Mouse (Mus musculus) G1E (cell line): ENCODE measurements at regions not wholly inside any gene's neighbourhood (a gene's known extent, or its start where the extent isn't known, plus 50 kb on each side); places are given as distances from the start of the nearest gene placed in this dataset.

Experiments
- CTCF ChIP-seq: IDR thresholded peaks from 2 replicates; pipeline ENCODE4 v1.5.1; 2012; ENCODE audit warnings: low read depth, low read length, inconsistent platforms, mixed read lengths
- GATA1 ChIP-seq: IDR thresholded peaks from 2 replicates; pipeline ENCODE4 v1.6.1; 2012; ENCODE audit warnings: borderline replicate concordance, low read length, inconsistent platforms, mixed read lengths
- TAL1 ChIP-seq: conservative IDR thresholded peaks from 2 replicates; pipeline ENCODE4 v1.6.1; 2012; ENCODE audit warnings: low read depth, low read length, inconsistent platforms, mixed read lengths

DNA sequence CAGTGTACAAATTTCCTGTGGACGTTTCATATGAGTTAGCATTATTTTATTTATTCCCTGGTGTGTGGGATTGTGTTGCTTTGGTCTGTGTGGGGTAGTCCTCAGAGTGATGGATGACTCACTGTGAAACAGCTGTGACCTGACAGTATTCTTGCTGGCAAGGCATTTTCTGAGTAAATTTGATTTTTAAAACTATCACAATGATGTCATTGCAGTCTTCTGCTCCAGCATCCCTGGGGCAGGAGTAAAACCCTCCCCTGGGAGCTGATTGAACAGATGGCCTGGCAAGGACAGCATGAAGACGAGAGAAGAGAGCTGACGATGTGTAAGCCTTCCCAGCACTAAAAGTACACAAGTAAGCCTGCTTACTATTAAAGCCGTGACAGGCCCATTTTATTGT, 345.3 kb downstream of the Ppp1r3a start:
- TF ChIP-seq CTCF (no peak), TAL1 (no peak), GATA1 (no peak)
